Mouse (Mus musculus) adrenal gland, adult 18-20 months (tissue): Measurements from ENCODE around the gene D930048N14Rik. TPM values are rescaled to one million over a fixed set of nuclear protein-coding genes. Genes with fewer than 3 reads are reported as not detected.
"Not testable (repeated sequence)": the region's sequence is repeated elsewhere in the genome, so short reads cannot be mapped to it uniquely, and the experiment has no call there.

Source experiments
- DNase-seq, 2 experiments: peaks; one replicate each; pipeline ENCODE4 v3.0.0; 2021 to 2022; ENCODE audit warnings: low spot score in 2 of 2
- total RNA-seq, 2 experiments: library from RNA; stranded (reverse); gene quantifications; 1 replicate in 1 of 2; 2 replicates in 1 of 2; pipeline ENCODE4 v1.2.3; 2021

Gene D930048N14Rik
- total RNA-seq, 2 experiments from 2014 or later = 1.3 TPM

DNA sequence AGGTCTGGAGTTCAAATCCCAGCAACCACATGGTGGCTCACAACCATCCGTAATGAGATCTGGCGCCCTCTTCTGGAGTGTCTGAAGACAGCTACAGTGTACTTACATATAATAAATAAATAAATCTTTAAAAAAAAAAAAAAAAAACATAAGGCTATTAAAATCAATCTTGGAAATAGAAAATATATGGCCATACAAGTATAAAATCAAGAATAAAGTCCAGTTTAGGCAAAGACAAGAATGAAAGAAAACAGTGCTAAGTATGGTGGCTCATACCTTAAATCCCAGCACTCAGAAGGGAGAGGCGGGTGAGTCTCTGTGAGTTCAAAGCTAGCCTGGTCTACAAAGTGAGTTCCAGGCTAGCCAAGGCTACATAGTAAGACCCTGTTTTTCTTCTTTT is 39.8 kb downstream of the D930048N14Rik start:
- not testable (repeated sequence) for DNase-seq

DNA sequence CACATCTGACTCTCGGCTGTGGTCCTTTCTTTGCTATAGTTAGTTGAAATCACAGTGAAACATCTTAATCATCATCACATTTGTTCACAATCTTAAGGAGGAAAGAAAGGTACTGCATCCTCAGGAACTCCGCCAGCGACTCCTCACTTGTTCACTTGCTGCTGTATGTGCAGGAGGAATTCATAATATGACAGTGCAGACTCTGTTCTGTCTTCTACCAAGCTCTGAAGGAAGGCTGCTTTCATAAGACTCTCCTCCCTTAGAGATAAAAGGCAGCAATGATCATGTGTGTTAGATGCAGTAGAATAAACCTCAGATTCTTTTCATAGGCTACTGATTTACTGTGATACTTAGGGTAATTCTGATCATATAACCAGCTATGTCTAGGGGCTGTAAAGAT is 44.2 kb downstream of the D930048N14Rik start:
- DNase-seq = no peak

- DNase-seq = no peak
Observed at GRCm38 (mm10) chr11:51702831-51703230, 52.1 kb downstream of the D930048N14Rik start.

GRCm38 (mm10) chr11:51703379-51703998 is 52.7 kb downstream of the D930048N14Rik start:
- peak in 1 of 2 experiments; percentile 37 for DNase-seq

- no peak for DNase-seq
Observed at GRCm38 (mm10) chr11:51706451-51706850, 55.7 kb downstream of the D930048N14Rik start.

GRCm38 (mm10) chr11:51707080-51707479 is 56.3 kb downstream of the D930048N14Rik start:
- no peak for DNase-seq

Other genes with a start within 250 kb of the D930048N14Rik start
- 10 to 100 TPM; 20.9 to 24.6 TPM for gene Phykpl, start 66.2 kb upstream of the D930048N14Rik start, total RNA-seq
- 100 to 1,000 TPM; 254 to 336 TPM for gene Hnrnpab, start 44.1 kb upstream of the D930048N14Rik start, total RNA-seq
- gene Nhp2, start 31.2 kb upstream of the D930048N14Rik start, total RNA-seq = 10 to 100 TPM; 53.3 to 68.6 TPM
- 10 to 100 TPM; 30.0 to 47.2 TPM for gene Rmnd5b, start 15.1 kb upstream of the D930048N14Rik start, total RNA-seq
- 1 to 10 TPM; 6.3 to 7.7 TPM for gene N4bp3, start 112 bp upstream of the D930048N14Rik start, total RNA-seq
- gene 0610009B22Rik, start 37.9 kb downstream of the D930048N14Rik start, total RNA-seq = 10 to 100 TPM; 45.2 to 57.2 TPM
- gene Sec24a, start 112.7 kb downstream of the D930048N14Rik start, total RNA-seq = 10 to 100 TPM; 33.2 to 47.2 TPM
- gene Sar1b, start 112.7 kb downstream of the D930048N14Rik start, total RNA-seq = 100 to 1,000 TPM; 109 to 110 TPM
- 10 to 100 TPM; 19.2 to 19.7 TPM for gene Jade2, start 206.7 kb downstream of the D930048N14Rik start, total RNA-seq